Mouse (Mus musculus) layer of hippocampus, adult 18-20 months (tissue): ENCODE measurements at regions not wholly inside any gene's neighbourhood (a gene's known extent, or its start where the extent isn't known, plus 50 kb on each side); places are given as distances from the start of the nearest gene placed in this dataset.

Source experiments
- DNase-seq, 2 experiments: peaks; one replicate each; pipeline ENCODE4 v3.0.0; 2022; ENCODE audit warnings: low spot score in 2 of 2

DNA sequence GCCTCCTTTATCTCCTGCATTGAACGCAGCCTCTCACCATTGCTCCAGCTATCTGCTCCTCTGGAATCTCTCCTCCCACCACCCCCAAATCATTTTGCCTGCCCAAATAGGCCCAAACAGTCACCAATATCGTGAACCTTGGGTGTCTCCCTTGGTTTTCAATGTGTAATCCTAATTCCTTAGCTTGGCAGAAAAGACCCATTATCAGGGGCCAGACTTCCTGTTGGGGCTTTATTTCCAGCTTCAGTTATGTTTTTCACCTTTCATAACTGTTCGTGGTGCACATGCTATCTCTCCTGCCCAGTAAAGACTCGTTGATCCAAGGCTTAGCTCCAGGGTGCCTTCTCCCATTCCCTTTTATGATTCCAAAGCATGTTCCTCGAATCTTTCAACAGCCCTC, 142.4 kb upstream of the Eya4 start:
- no peak for DNase-seq

DNA sequence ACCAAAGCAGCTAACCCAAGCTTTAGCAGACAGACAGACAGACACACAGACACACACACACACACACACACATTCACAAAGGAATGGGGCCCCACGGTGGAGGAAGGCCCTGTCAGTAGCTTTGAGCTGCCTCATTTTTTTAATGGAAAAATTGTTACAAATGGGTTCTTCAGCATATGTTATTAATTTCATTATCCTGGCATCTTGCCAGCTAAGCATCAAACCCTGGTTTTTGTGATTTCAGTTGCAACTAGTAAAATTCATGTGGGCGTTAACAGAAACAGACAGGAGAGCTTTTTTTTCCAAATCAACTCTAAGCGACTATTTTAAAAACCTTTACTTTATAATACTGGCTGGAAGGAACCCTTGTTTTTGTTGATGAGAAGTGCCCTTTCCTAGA, 138.4 kb upstream of the Eya4 start:
- DNase-seq: peak in 1 of 2 experiments; percentile 24

DNA sequence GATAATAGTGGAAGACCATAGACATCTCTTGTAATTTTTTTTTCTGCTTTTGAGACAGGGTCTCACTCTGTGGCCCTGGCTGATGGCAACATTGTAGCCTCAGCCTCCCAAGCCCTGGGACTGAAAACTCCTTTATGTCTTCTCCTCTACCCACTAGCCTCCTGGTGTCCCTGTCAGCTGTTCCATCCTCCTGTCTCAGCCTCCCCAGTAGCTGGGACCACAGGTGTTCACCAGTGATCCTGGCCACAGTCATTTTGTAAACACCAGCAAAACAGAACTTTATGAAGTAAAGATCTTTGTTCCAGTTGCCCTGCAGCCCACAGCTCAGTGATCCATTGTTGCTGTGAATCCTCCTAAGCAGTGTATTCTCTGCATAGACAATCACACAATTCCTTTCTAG, 129.9 kb upstream of the Eya4 start:
- no peak for DNase-seq

DNA sequence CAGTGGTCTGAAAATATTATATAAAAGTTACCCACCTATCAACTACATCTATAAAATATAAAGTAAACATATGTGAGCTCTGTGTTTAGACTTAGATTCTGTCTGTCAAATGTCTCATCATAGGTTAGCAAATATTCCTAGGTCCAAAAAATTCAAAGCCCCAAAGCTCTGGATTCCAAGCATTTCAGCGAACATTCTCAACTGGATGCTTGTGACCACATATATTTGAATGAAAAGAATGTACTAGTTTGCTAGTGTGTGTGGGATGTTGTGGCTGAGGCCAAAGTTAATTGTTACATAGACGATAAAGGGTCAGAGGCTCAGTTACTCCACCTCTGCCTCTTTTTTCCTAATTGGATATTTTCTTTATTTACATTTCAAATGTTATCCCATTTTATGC, 128.3 kb upstream of the Eya4 start:
- no peak for DNase-seq

DNA sequence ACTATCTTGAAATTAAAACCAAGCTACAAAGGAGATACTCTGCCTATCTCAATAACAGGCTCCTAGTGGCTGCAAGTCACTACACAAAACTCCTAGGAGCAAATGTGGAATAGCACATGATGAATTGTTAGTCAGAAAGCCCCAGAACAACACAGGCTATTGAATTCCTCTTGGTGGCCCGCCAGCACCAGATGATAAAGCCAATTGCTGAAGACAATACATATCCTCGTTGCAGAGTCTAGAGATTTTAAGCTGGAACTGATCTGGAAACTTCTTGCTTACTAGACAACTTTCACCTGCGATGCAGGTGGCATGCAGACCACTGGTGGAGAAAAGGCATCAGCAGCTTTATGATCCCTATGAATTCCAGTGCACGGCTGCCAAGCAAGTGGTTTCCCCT, 126.5 kb upstream of the Eya4 start:
- DNase-seq: peak; percentile 11 to 52

DNA sequence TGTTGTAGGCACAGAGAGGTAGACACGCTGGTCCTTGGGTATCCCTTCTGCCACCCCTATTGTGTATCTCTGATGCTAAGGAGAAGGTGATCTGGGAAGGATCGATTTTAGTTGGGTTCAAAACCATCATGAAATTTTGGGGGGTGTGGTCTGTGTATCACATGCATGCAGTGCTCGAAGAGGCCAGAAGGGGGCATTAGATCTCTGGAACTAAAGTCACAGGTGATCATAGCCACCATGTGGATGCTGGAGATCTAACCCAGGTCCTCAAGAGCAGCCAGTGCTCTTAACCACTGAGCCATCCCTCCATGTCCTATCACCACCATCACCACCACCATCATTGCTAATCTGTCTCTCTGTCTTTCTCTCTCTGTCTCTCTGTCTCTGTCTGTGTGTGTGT, 100.4 kb upstream of the Eya4 start:
- DNase-seq: no peak

DNA sequence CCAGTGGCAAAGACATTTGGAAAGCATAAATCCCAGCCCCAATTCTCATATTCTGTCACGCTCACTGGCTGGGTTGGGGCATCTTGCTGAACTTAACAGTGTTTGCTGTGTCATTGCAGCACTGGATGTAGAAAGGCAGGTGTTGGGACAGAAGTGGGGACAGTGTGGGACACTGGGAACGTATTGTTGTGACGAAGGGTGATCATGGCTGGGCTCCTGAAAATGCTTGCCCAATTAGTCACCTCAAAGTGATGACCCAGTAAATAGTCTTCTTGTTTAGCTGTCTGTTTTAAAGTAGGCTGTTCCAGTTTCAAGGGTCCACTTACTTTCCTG, 100.0 kb upstream of the Eya4 start:
- DNase-seq: no peak

DNA sequence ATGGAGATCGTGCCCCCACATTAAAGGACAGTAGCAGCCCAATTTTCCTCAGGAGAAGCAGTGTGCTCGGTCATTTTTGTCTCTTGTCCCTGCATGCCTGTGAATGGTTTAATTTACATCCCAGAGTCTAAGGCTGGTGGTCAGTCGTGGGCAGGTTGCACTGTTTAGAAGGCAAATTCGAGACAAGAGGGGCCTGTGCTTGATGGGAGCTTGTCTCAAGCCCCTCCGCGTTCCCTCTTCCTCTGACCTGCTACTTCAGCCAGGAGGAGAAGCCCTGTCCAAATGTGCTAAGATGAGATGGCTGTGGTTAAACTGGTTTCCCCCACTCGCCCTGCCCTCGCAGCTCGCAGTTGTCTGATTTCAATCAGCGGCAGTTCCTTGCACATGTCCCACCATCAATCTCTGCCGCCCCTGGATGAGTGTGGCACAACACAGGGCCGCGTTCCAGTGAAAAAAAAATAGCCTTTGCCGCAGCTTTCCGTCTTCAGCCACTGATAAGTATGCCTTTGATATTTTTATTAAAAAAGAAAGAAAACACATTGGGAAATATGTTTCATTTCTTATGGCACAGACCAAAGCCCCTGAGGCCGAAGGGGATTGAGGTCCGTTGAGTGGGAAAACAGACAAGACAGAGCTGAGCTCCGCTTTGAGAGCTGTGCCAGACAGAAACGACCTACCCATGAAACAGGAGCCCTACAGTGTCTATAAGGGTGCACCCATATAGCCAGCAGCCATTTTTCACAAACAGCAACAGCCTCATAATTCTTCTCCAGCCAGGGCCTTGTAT, 99.5 kb upstream of the Eya4 start:
- no peak for DNase-seq

DNA sequence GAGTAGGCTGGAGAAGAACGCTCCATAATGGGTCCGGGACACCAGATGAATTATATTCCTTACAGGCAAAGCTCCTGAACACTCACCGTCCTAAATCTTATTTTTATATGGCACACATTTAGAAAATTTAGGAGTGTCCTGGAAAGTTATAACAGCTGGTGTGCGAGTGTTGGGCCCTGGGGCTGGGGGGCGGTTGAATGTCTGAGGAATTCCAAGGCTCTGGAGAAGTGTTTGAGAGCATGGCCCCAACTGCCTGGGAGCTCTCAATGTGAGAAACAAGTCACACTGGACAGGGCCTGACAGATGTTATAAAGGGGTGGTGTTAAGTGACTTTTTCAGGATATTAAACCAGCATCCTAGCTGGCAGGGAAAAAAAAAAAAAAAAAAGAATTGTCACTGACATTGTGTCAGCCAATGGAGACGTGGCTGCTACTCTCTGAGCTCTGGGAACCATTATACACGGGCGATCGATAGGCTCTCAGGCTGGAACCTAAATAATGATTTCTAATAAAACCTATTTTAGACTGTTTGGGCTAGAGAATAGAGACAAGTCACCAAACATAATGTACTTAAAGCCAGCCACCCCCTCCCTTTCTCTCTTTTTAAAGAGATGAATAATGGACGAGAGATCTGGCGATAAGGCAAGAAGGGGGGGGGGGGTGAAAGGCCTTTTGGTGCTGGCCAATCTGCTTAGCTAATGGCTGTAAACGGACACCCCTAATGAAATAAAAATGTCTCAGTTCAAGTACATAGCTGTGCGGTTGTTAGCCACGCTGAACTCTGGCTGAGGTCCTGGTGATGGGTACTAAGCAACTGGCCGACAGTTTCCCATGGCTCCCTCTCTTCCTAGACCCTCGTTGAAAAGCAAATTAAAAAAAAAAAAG, 98.6 kb upstream of the Eya4 start:
- DNase-seq: no peak

DNA sequence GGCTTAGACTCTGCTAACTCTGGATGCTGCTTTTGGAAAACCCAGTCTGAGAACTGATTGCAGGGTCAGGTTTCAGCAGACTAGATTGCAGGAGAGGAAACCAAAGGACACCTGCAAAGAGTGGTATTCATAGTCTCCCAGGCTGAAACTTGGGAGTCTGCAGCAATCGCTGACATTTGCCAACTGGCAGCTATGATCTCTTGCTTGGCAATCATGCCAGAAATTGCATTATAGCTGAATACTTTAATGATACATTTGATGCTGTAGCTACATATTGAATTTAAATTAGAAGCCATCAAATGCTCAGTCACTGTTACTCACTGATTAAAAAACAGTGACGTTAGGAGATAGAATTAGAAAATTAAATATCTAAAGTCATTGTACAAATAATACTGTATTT, 79.8 kb upstream of the Eya4 start:
- no peak for DNase-seq

DNA sequence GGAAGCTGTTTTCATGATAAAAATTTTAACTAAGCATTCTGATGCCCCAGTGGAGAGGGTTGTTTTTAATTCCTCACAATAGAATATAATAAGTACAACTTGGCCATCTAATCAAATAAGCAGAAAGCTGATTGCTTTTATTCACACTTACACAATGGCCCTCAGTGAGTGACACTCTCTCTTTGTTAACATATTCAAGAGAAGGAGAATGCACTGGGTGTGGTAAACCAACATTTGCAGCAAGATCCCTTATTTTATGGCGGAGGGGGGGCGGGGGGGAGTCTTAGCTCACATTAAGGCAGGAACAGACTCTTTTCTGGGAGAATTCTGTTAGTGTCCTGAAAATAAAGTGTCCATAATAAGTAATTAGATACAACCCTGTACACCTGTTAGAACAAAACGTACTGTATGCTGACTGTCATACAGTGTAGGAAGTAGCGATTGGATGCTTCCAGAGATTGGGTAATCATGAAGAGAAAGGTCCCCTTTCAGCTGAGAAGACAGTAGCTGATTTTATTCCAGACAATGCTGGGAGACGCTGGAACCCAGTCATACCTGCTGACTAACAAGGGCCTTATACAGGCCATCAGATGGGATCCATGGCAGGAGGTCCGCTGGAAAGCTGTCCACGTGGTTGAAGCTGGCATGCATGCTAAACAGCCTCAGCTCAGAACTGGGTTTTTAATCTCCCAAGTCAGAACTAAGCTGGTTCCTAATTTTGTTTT, 63.4 kb upstream of the Eya4 start:
- peak in 1 of 2 experiments; percentile 30 for DNase-seq

DNA sequence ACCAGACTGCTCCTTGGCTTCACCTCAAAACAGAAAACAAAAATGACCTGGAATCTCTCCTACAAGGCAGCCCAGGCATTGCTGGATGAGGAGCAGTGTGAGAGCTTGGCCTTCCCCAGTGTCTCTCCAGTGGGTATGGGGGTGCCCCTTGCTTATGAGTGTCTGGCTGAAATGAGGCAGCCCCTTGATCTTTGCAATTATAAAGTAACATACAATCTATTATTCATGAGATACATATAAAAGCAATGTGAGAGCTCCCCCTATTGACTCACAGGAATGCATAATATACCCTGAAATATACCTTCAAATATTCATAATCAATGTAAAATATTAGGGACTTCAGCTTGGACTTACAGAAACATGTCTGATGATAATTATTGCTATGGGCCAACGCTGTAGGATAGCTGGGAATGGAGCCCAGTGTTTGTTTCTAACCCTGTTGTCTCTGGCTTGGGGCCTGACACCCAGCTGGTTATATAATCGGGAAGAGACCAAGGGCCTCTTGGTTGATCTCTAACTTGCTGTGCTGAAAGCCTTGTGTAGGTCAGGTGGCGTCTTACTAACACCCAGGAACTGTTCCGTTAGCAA, 52.9 kb upstream of the Eya4 start:
- DNase-seq: peak in 1 of 2 experiments; percentile 29
